In genomic region chr5:123907631-123907977, GRCm38 (mm10) we compare ENCODE assay signal across 7 mouse cellular contexts. TPM values are rescaled to one million over a fixed set of nuclear protein-coding genes. Genes with fewer than 3 reads are reported as not detected.
DNase-seq lines count a peak whose midpoint lies in the region; ATAC-seq and TF ChIP-seq lines count a peak whose summit lies in the region.

No protein-coding gene starts in this region.

- WGBS in thymus, adult 2 months, result 5% methylated on average over 10 of the region's 10 CpGs
- WGBS in forebrain, embryonic 14.5 days, result 6% methylated on average over 10 of the region's 10 CpGs
- WGBS in liver, embryonic 16.5 days (ENCODE audit: insufficient replicate concordance), result 1% methylated on average over 10 of the region's 10 CpGs

- no peaks in the 10 kb centered on the region for H3K9me3 ChIP-seq in forebrain, embryonic 14.5 days (replicated peaks; ENCODE audit: control insufficient read depth, low read length)
- no peaks in the 10 kb centered on the region for H3K9me3 ChIP-seq in liver, embryonic 16.5 days (replicated peaks; ENCODE audit: control insufficient read depth, low read length)

- H3K27me3 ChIP-seq in thymus, adult 2 months (ENCODE audit: control insufficient read depth, insufficient read depth, low read length), result no peaks in the 10 kb centered on the region
- no peaks in the 10 kb centered on the region for H3K27me3 ChIP-seq in forebrain, embryonic 14.5 days (replicated peaks; ENCODE audit: control insufficient read depth, insufficient read depth, low read length)
- H3K27me3 ChIP-seq in liver, embryonic 16.5 days (ENCODE audit: control insufficient read depth, insufficient read depth, low read depth, low read length), result no peaks in the 10 kb centered on the region

- no peak for DNase-seq in thymus, adult 2 months
- no peak for DNase-seq in thymus, postnatal 4 days
- DNase-seq in forebrain, embryonic 14.5 days (ENCODE audit: low spot score), result no peak
- DNase-seq in adrenal gland, postnatal 36 days, result no peak
- no peak for DNase-seq in layer of hippocampus, adult 9-11 months
- no peak for DNase-seq in left cerebral cortex, adult 8-10 months (ENCODE audit: low spot score in 2 of 2)

- H3K4me1 ChIP-seq in thymus, adult 2 months (replicated peaks; ENCODE audit: control insufficient read depth, insufficient read depth, low read length), result peaks cover 10% of the 10 kb centered on the region
- H3K4me1 ChIP-seq in forebrain, embryonic 14.5 days (ENCODE audit: control insufficient read depth, insufficient read depth, low read length), result peaks cover 9% of the 10 kb centered on the region
- H3K4me1 ChIP-seq in liver, embryonic 16.5 days (ENCODE audit: control insufficient read depth, low read depth, low read length), result peaks cover 15% of the 10 kb centered on the region

- peak overlapping the region; percentile 37; the same call in 1 of the 2 replicates for H3K27ac ChIP-seq in thymus, adult 2 months (ENCODE audit: control insufficient read depth, insufficient read depth, low read length)
- H3K27ac ChIP-seq in forebrain, embryonic 14.5 days (ENCODE audit: low read depth, low read length), result peak overlapping the region; percentile 82; the same call in 1 of the 2 replicates
- H3K27ac ChIP-seq in liver, embryonic 16.5 days (ENCODE audit: low read length), result peak overlapping the region; percentile 70

- no peak; the same call in 1 of the 2 replicates for ATAC-seq in forebrain, embryonic 14.5 days
- no peak for ATAC-seq in liver, embryonic 16.5 days (ENCODE audit: low read depth)

- TF ChIP-seq CTCF in thymus, adult 2 months (IDR thresholded peaks at IDR 0.05; ENCODE audit: borderline replicate concordance, control insufficient read depth, extremely low read depth, insufficient read depth, low read length, poor library complexity), result no peak

- H3K4me2 ChIP-seq in forebrain, embryonic 14.5 days (ENCODE audit: low read length), result peak overlapping the region; percentile 71
- peak overlapping the region; percentile 99 for H3K4me2 ChIP-seq in liver, embryonic 16.5 days (ENCODE audit: low read depth, low read length)

- peak overlapping the region; percentile 77 for H3K4me3 ChIP-seq in thymus, adult 2 months (ENCODE audit: control insufficient read depth, insufficient read depth, low read length)
- peak overlapping the region; percentile 96 for H3K4me3 ChIP-seq in forebrain, embryonic 14.5 days (ENCODE audit: low read depth, low read length)
- H3K4me3 ChIP-seq in liver, embryonic 16.5 days (ENCODE audit: low read depth, low read length), result peak overlapping the region; percentile 93

- TF ChIP-seq POLR2A in thymus, adult 2 months (IDR thresholded peaks at IDR 0.05; ENCODE audit: control insufficient read depth, extremely low read depth, insufficient read depth, low read length, poor library complexity), result no peak

- H3K36me3 ChIP-seq in thymus, adult 2 months (ENCODE audit: control insufficient read depth, insufficient read depth, low read length), result no peaks in the 10 kb centered on the region
- peaks cover 43% of the 10 kb centered on the region for H3K36me3 ChIP-seq in forebrain, embryonic 14.5 days (ENCODE audit: control insufficient read depth, insufficient read depth, low read length)
- H3K36me3 ChIP-seq in liver, embryonic 16.5 days (ENCODE audit: control insufficient read depth, insufficient read depth), result no peaks in the 10 kb centered on the region; the same call in 1 of the 2 replicates

- H3K9ac ChIP-seq in forebrain, embryonic 14.5 days (ENCODE audit: low read length), result peak overlapping the region; percentile 99
- peak overlapping the region; percentile 96 for H3K9ac ChIP-seq in liver, embryonic 16.5 days (ENCODE audit: low read depth, low read length)

RNA-seq across cellular contexts. Expression of gene Denr, which starts 0.6 kb away (rescaled TPM):
- polyA plus RNA-seq in thymus, adult 2 months (2012; rRNA removed), result 9.7 and 11.8 TPM in 2 replicates
- 95.3 and 127 TPM in 2 replicates for polyA plus RNA-seq in forebrain, embryonic 14.5 days (2014; fragmentation: Nextera tagmentation; extraction: Ambion mirVana)
- polyA plus RNA-seq in liver, embryonic 16.5 days (2015; fragmentation: Nextera tagmentation; extraction: Ambion mirVana), result 37.6 and 40.6 TPM in 2 replicates
- 10 to 100 TPM; 66.5 to 73.3 TPM for total RNA-seq in adrenal gland, postnatal 36 days (2021)
- total RNA-seq in left cerebral cortex, adult 8-10 months (2022), result 10 to 100 TPM; 67.8 to 76.3 (median 73.0) TPM

RNA-seq across cellular contexts. Expression of gene Gm43518, which starts 19.6 kb away (rescaled TPM):
- 0.42 and 0.62 TPM in 2 replicates for polyA plus RNA-seq in thymus, adult 2 months (2012; rRNA removed)
- 0.70 and 0.88 TPM in 2 replicates for polyA plus RNA-seq in forebrain, embryonic 14.5 days (2014; fragmentation: Nextera tagmentation; extraction: Ambion mirVana)
- 1.3 and 1.7 TPM in 2 replicates for polyA plus RNA-seq in liver, embryonic 16.5 days (2015; fragmentation: Nextera tagmentation; extraction: Ambion mirVana)
- 1 to 10 TPM in 1 of 2 experiments, not detected in 1; 1.1 TPM for total RNA-seq in adrenal gland, postnatal 36 days (2021)
- 1 to 10 TPM in 1 of 4 experiments, not detected in 3; 1.2 TPM for total RNA-seq in left cerebral cortex, adult 8-10 months (2022)

RNA-seq across cellular contexts. Expression of gene Ccdc62, which starts 22.9 kb away (rescaled TPM):
- 2.3 and 3.8 TPM in 2 replicates for polyA plus RNA-seq in thymus, adult 2 months (2012; rRNA removed)
- polyA plus RNA-seq in forebrain, embryonic 14.5 days (2014; fragmentation: Nextera tagmentation; extraction: Ambion mirVana), result 4.3 and 5.3 TPM in 2 replicates
- 2.2 and 2.4 TPM in 2 replicates for polyA plus RNA-seq in liver, embryonic 16.5 days (2015; fragmentation: Nextera tagmentation; extraction: Ambion mirVana)
- 1 to 10 TPM; 2.9 to 3.3 TPM for total RNA-seq in adrenal gland, postnatal 36 days (2021)
- 1 to 10 TPM; 2.0 to 6.9 (median 5.4) TPM for total RNA-seq in left cerebral cortex, adult 8-10 months (2022)

RNA-seq across cellular contexts. Expression of gene Hcar1, which starts 27.8 kb away (rescaled TPM):
- polyA plus RNA-seq in thymus, adult 2 months (2012; rRNA removed), result 3.1 and 4.7 TPM in 2 replicates
- polyA plus RNA-seq in forebrain, embryonic 14.5 days (2014; fragmentation: Nextera tagmentation; extraction: Ambion mirVana), result 0.17 and 0.27 TPM in 2 replicates
- 0.08 and 0.15 TPM in 2 replicates for polyA plus RNA-seq in liver, embryonic 16.5 days (2015; fragmentation: Nextera tagmentation; extraction: Ambion mirVana)
- total RNA-seq in adrenal gland, postnatal 36 days (2021), result 10 to 100 TPM in 1 of 2 experiments, 1 to 10 TPM in 1; 8.8 to 18.3 TPM
- total RNA-seq in left cerebral cortex, adult 8-10 months (2022), result 1 to 10 TPM in 2 of 4 experiments, under 1 TPM in 2; 0.88 to 1.4 (median 1.1) TPM

RNA-seq across cellular contexts. Expression of gene Hcar2, which starts 42.3 kb away (rescaled TPM):
- polyA plus RNA-seq in thymus, adult 2 months (2012; rRNA removed), result 2.7 and 3.0 TPM in 2 replicates
- not detected in 2 replicates for polyA plus RNA-seq in forebrain, embryonic 14.5 days (2014; fragmentation: Nextera tagmentation; extraction: Ambion mirVana)
- 0.28 and 0.45 TPM in 2 replicates for polyA plus RNA-seq in liver, embryonic 16.5 days (2015; fragmentation: Nextera tagmentation; extraction: Ambion mirVana)
- 1 to 10 TPM; 3.5 to 9.6 TPM for total RNA-seq in adrenal gland, postnatal 36 days (2021)
- total RNA-seq in left cerebral cortex, adult 8-10 months (2022), result 1 to 10 TPM in 2 of 4 experiments, under 1 TPM in 1, not detected in 1; 0.24 to 2.8 (median 1.3) TPM
